Mouse (Mus musculus) activated CD4-positive, CD25-positive, alpha-beta regulatory T cell (primary cell): ENCODE measurements around the gene Olfr180. TPM values are rescaled to one million over a fixed set of nuclear protein-coding genes. Genes with fewer than 3 reads are reported as not detected.

Experiments
- polyA plus RNA-seq, 2 experiments: library from polyadenylated mRNA; unstranded; fragments of 100-300 nt; shearing (Covaris generic); gene quantifications; one replicate each; pipeline ENCODE4 v1.2.1; 2017

The Olfr180 gene
- polyA plus RNA-seq: not detected

GRCm38 (mm10) chr16:58929292-58929691, at the start of gene Olfr180:
Olfr180 (minus strand) TSS chr16:58929392.

GRCm38 (mm10) chr16:58928655-58929054, 537 bp downstream of the Olfr180 start, which contains the start of gene Olfr181:
Olfr181 (minus strand) TSS chr16:58928755.

GRCm38 (mm10) chr16:58891963-58892362, 37.2 kb downstream of the Olfr180 start, which contains the start of gene Olfr178:
Olfr178 (minus strand) TSS chr16:58892063.

GRCm38 (mm10) chr16:58874668-58875067, 54.5 kb downstream of the Olfr180 start, which contains the start of gene Olfr177:
Olfr177 (minus strand) TSS chr16:58874768.

Other genes starting within 250 kb of the Olfr180 start
- gene Gpr15, start 210.3 kb downstream of the Olfr180 start, polyA plus RNA-seq: 10 to 100 TPM in 1 of 2 experiments, 1 to 10 TPM in 1; 4.4 to 47.8 TPM
- 100 to 1,000 TPM in 1 of 2 experiments, 10 to 100 TPM in 1; 81.2 to 182 TPM for gene Cldnd1, start 201.5 kb downstream of the Olfr180 start, polyA plus RNA-seq
- not detected for gene Olfr172, start 166.2 kb downstream of the Olfr180 start, polyA plus RNA-seq
- gene Olfr173, start 129.1 kb downstream of the Olfr180 start, polyA plus RNA-seq: 1 to 10 TPM in 1 of 2 experiments, under 1 TPM in 1; 0.59 to 1.2 TPM
- not detected for gene Olfr175-ps1, start 102.6 kb downstream of the Olfr180 start, polyA plus RNA-seq
- not detected for gene Olfr177, start 54.6 kb downstream of the Olfr180 start, polyA plus RNA-seq
- not detected for gene Olfr178, start 37.3 kb downstream of the Olfr180 start, polyA plus RNA-seq
- under 1 TPM in 1 of 2 experiments, not detected in 1; 0.08 TPM for gene Olfr181, start 637 bp downstream of the Olfr180 start, polyA plus RNA-seq
- not detected for gene Olfr183, start 66.0 kb upstream of the Olfr180 start, polyA plus RNA-seq
- gene Olfr186, start 100.9 kb upstream of the Olfr180 start, polyA plus RNA-seq: not detected
- gene Olfr187, start 110.4 kb upstream of the Olfr180 start, polyA plus RNA-seq: under 1 TPM in 1 of 2 experiments, not detected in 1; 0.47 TPM
- gene Olfr190, start 148.6 kb upstream of the Olfr180 start, polyA plus RNA-seq: not detected
- gene Olfr191, start 160.4 kb upstream of the Olfr180 start, polyA plus RNA-seq: not detected
- gene Olfr193, start 182.5 kb upstream of the Olfr180 start, polyA plus RNA-seq: not detected
- under 1 TPM in 1 of 2 experiments, not detected in 1; 0.08 TPM for gene Olfr194, start 191.7 kb upstream of the Olfr180 start, polyA plus RNA-seq
- gene Olfr195, start 217.7 kb upstream of the Olfr180 start, polyA plus RNA-seq: not detected
- gene Olfr196, start 241.1 kb upstream of the Olfr180 start, polyA plus RNA-seq: not detected